Mouse (Mus musculus): ENCODE measurements around the gene Lhfp. TPM values are rescaled to one million over a fixed set of nuclear protein-coding genes. Genes with fewer than 3 reads are reported as not detected.

Lhfp gene
- total RNA-seq, 2 experiments from 2014 or later: 13.9 to 15.4 TPM

- no peak for DNase-seq
Measured at GRCm38 (mm10) chr3:53213346-53213745, 172.0 kb downstream of the Lhfp start.

GRCm38 (mm10) chr3:53213746-53214271, 172.5 kb downstream of the Lhfp start:
- DNase-seq: no peak

- no peak for DNase-seq
Measured at GRCm38 (mm10) chr3:53214386-53214785, 173.1 kb downstream of the Lhfp start.

GRCm38 (mm10) chr3:53217697-53218096, 176.4 kb downstream of the Lhfp start:
- no peak for DNase-seq

- peak; percentile 38 for DNase-seq
Measured at GRCm38 (mm10) chr3:53221531-53222272, 180.4 kb downstream of the Lhfp start.

GRCm38 (mm10) chr3:53224141-53224540, 182.8 kb downstream of the Lhfp start:
- DNase-seq: no peak

GRCm38 (mm10) chr3:53225774-53226173, 184.4 kb downstream of the Lhfp start:
- no peak for DNase-seq

GRCm38 (mm10) chr3:53226223-53226622, 184.9 kb downstream of the Lhfp start:
- no peak for DNase-seq

GRCm38 (mm10) chr3:53227866-53228265, 186.5 kb downstream of the Lhfp start:
- DNase-seq: no peak

GRCm38 (mm10) chr3:53230562-53230961, 189.2 kb downstream of the Lhfp start:
- DNase-seq: no peak

- no peak for DNase-seq
Measured at GRCm38 (mm10) chr3:53231112-53231511, 189.8 kb downstream of the Lhfp start.

GRCm38 (mm10) chr3:53232411-53232810, 191.1 kb downstream of the Lhfp start:
- peak; percentile 32 for DNase-seq

GRCm38 (mm10) chr3:53234689-53235088, 193.4 kb downstream of the Lhfp start:
- no peak for DNase-seq

GRCm38 (mm10) chr3:53236471-53236870, 195.1 kb downstream of the Lhfp start:
- DNase-seq: no peak

GRCm38 (mm10) chr3:53240150-53240549, 198.8 kb downstream of the Lhfp start:
- no peak for DNase-seq

GRCm38 (mm10) chr3:53245571-53246208, 204.4 kb downstream of the Lhfp start:
- DNase-seq: peak; percentile 26

GRCm38 (mm10) chr3:53247102-53247501, 205.8 kb downstream of the Lhfp start:
- no peak for DNase-seq

GRCm38 (mm10) chr3:53248158-53248874, 207.0 kb downstream of the Lhfp start:
- DNase-seq: no peak

- no peak for DNase-seq
Measured at GRCm38 (mm10) chr3:53252556-53252955, 211.2 kb downstream of the Lhfp start.

- no peak for DNase-seq
Measured at GRCm38 (mm10) chr3:53253223-53253832, 212.0 kb downstream of the Lhfp start.

- DNase-seq: peak; percentile 13
Measured at GRCm38 (mm10) chr3:53258657-53259158, 217.4 kb downstream of the Lhfp start.

- no peak for DNase-seq
Measured at GRCm38 (mm10) chr3:53266116-53266515, 224.8 kb downstream of the Lhfp start.

Data from gastrocnemius, postnatal 25 days (tissue).